Mouse (Mus musculus) ES-E14 (cell line): ENCODE measurements around the gene Fam3b.

ENCODE experiments used
- CHD2 ChIP-seq: IDR thresholded peaks from 2 replicates; pipeline ENCODE4 v1.6.1; 2014; ENCODE audit warnings: mild to moderate bottlenecking, low read depth, low read length, inconsistent platforms
- MAFK ChIP-seq: IDR thresholded peaks from 2 replicates; pipeline ENCODE4 v1.6.1; 2014; ENCODE audit warnings: mild to moderate bottlenecking, low read depth, low read length, inconsistent platforms; ENCODE audit not compliant: insufficient read depth
- ZC3H11A ChIP-seq: IDR thresholded peaks from 2 replicates; pipeline ENCODE4 v1.6.1; 2012; ENCODE audit warnings: low read depth, mild to moderate bottlenecking, inconsistent platforms, low read length, borderline replicate concordance
- ZNF384 ChIP-seq: IDR thresholded peaks from 2 replicates; pipeline ENCODE4 v1.6.1; 2012; ENCODE audit warnings: low read depth, low read length, inconsistent platforms

- TF ChIP-seq ZNF384 (no peak), CHD2 (no peak), ZC3H11A (no peak), MAFK (no peak)
Measured at GRCm38 (mm10) chr16:97535808-97536413, 21.3 kb upstream of the Fam3b start.
